Mouse (Mus musculus) olfactory bulb, adult 2 months (tissue): ENCODE results near the gene Zfp574.

Experiments used
- CTCF ChIP-seq: fragments of 200-500 bp; IDR thresholded peaks from 2 replicates; pipeline ENCODE4 v1.5.1; 2012; ENCODE audit warnings: low read depth, mild to moderate bottlenecking, low read length, moderate library complexity; ENCODE audit not compliant: insufficient read depth
- POLR2A ChIP-seq: fragments of 200-500 bp; IDR thresholded peaks from 2 replicates; pipeline ENCODE4 v1.6.1; 2012; ENCODE audit warnings: mild to moderate bottlenecking, low read depth, low read length, moderate library complexity; ENCODE audit not compliant: insufficient read depth

GRCm38 (mm10) chr7:25125716-25126281 lies 53.4 kb downstream of the Zfp574 start:
- no peak for TF ChIP-seq POLR2A
- no peak for TF ChIP-seq CTCF
